Mouse (Mus musculus): ENCODE data around the gene Slc1a3.
A peak's percentile ranks its signal among the peaks of the same experiment; 100 is the strongest.

Gene Slc1a3

GRCm38 (mm10) chr15:8605538-8606188 is 104.9 kb downstream of the Slc1a3 start:
- DNase-seq (ENCODE audit: low read depth), result no peak

- DNase-seq (ENCODE audit: low read depth), result no peak
Measured at GRCm38 (mm10) chr15:8602362-8602761, 108.2 kb downstream of the Slc1a3 start.

GRCm38 (mm10) chr15:8601312-8602146 is 109.0 kb downstream of the Slc1a3 start:
- no peak for DNase-seq (ENCODE audit: low read depth)

DNA sequence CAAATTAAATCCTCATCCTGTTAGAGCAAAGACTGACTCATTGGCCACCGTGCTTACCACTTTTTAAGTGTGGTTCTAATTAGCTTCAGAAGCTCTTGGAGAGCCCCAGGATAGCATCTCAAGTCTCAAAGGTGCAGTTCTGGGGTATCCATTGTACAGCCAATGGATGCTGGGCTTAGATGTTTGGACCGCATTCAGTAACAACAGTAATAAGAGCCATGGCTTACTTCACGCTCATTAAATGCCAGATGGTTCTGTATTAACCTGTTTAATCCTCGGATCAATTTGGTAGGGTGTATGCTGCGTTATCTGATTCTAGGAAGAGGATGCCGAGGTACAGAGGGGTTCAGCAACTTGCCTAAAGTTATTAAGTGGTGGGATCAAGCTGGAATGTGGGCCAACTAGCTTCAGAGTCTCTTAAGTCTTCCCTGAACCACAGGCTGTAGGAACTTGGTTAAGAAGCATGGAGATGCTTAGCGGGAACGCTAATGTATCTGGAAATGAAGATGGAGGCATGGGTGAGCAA is 114.1 kb downstream of the Slc1a3 start:
- no peak for DNase-seq (ENCODE audit: low read depth)

DNA sequence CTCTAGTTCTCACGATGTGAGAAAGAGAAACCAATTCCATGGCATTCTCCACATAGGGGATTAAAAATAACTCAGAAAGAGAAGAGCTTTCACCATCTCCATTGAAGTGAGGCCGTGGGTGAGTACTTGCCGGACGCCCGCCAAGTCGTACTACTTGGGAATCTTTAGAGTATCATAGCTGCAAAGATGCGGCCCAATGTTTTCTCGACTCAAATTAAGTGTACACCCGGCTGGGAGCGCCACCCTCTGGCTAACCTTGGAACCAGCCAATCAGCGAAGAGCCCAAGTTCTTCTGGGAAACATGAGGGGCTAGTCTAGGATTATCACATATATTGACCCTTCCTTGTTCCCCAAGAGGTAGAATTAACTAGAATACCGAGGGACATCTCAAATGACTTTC is 115.3 kb downstream of the Slc1a3 start:
- no peak for DNase-seq (ENCODE audit: low read depth)

- peak; percentile 74 for DNase-seq (ENCODE audit: low read depth)
Measured at GRCm38 (mm10) chr15:8589503-8590116, 121.0 kb downstream of the Slc1a3 start.

DNA sequence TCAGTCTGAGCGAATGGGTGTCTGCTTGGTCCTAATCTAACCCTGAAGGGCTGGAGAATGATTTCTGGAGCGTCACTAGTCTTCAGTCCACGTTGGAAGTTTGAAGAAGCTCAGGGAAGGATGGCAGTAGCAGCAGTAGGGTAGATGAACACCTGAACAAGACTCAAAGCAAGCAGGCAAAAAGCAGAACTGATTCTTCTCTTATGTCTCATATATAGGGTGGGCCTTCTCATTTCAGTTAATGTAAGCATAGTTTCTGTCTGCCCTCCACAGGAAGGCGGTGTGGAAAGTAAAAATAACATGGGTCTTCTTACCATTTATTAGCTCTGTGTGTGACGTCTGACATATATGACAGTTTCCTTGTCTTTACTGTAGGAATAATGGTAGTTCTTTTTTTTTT is 122.5 kb downstream of the Slc1a3 start:
- DNase-seq (ENCODE audit: low read depth), result no peak

DNA sequence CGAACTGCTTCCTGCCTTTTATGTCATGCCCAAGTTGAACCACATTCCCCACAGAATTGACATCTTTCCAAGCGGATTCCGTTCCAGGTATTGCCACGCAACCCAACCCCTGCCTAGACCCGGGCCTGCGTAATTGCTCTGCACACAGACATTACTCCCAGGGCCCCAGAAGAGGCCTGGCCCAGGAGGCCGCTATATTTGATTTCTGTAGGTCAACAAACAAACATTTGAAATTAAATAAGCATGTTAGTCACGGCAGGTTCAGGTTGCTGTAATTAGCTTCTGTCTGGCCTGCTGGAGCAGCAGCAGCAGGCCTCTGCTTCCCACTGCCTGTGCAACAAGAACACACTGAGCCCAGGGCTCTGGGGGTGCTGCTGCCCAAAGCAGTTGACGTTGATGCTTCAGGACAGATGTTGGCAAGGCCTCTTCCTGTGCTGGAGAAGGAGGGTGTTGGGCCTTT is 123.7 kb downstream of the Slc1a3 start:
- no peak for DNase-seq (ENCODE audit: low read depth)
